Mouse (Mus musculus) frontal cortex, postnatal 14 days (tissue): ENCODE results near the gene Tbc1d4.

Source experiments
- DNase-seq, 2 experiments: peaks; one replicate each; pipeline ENCODE4 v3.0.0; 2022; ENCODE audit warnings: low spot score in 2 of 2

Gene Tbc1d4

GRCm38 (mm10) chr14:101608519-101609368, at the start of gene Tbc1d4:
Gene Tbc1d4 (minus strand): TSS chr14:101609191.
- peak; percentile 41 to 57 for DNase-seq

DNA sequence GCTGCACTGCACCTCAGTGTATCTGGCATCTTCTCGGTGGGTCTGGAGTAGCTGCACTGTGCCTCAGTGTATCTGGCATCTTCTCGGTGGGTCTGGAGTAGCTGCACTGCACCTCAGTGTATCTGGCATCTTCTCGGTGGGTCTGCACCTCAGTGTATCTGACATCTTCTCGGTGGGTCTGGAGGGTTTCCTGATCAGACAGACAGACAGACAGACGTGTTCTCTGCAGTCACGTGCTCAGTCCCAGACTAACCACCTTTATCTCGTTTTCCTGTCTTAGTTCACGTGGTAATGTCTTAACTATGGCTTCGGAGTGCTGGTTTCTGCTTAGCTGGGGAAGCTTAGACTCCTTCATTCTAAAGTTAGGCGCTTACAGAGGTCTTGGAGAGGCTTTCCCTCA, 47.3 kb upstream of the Tbc1d4 start:
- DNase-seq, result no peak

DNA sequence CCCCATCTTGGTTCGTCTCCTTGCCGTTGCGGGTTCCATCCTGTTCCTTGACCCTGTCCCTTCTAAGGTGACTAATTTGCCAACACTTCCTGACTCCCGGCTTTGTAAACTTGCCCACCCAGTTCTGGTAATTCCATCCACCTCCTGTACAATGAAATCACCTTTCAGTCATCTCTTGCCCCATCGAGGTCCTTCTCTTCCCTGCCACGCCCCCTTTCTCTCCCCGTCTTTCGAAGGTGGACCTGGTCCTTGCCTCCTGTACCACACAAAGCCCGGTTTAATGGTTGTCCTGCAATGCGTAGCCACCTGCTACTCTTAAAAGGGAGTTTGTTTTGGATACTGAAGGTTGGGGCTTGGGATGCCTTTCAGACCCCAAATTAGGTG, 45.5 kb upstream of the Tbc1d4 start:
- no peak for DNase-seq

- peak; percentile 89 to 97 for DNase-seq
Measured at GRCm38 (mm10) chr14:101653581-101654525, 44.9 kb upstream of the Tbc1d4 start, which contains the start of gene Uchl3. Gene Uchl3 (plus strand): TSS chr14:101653967.

DNA sequence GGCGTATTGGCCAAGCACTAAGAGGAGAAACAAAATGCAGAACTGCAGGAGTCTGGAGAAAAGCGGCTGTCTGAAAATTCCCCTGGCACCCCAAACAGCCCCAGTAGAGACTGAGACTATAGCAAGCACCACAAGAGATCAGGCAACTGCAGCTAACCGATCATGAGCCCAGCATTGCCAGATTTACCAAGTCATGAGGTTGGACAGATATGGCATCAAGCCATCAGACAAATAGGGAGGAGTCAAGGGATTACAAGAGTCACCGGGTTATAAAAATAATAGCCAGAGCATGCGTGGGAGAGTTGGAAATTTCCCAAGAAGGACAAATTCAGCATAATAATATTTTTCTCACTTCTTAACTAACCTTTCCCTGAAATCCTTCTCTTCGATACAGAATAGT, 43.6 kb upstream of the Tbc1d4 start:
- DNase-seq, result no peak

- no peak for DNase-seq
Measured at GRCm38 (mm10) chr14:101650551-101650950, 41.6 kb upstream of the Tbc1d4 start.

GRCm38 (mm10) chr14:101644948-101645347, 36.0 kb upstream of the Tbc1d4 start:
- DNase-seq, result no peak

- peak; percentile 81 to 86 for DNase-seq
Measured at GRCm38 (mm10) chr14:101640153-101640843, 31.3 kb upstream of the Tbc1d4 start, which contains the start of gene Commd6. Gene Commd6 (minus strand): TSS chr14:101640686.

DNA sequence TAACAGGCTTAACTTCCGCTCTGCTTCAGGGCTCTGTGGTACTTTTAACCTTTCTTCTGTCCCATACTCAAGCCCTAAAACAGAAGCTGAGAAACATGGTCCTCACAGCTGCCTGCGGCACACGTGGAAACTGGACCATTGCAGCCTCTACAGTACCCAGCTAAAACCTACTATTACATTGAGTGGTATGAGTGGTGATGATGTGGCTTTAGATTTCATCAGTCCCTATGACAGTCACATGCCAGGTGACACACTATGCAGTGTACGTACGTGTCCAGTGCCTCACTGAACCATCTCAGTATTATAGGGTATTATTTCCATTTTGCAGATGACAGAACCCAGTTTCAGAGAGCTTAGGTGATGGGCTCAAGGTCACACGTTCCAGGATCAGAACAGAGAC, 28.4 kb upstream of the Tbc1d4 start:
- DNase-seq, result no peak

DNA sequence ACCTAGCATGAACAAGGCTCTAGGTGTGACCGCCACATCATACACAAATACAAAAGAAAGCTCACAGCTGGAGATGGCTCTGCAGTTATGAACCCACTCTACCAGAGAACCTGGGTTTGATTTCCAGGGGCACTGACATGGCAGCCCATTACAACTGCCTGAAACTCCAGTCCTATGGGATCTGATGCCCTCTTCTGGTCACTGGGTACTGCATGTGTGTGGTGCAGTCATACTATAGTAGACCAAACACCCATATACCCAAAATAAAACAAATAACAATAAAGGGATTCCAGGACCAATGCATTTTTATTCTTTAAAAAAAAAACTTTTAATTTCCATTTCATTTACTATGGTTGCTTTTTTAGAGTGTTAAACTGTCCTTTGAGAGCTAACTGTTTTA, 26.8 kb upstream of the Tbc1d4 start:
- DNase-seq, result no peak

DNA sequence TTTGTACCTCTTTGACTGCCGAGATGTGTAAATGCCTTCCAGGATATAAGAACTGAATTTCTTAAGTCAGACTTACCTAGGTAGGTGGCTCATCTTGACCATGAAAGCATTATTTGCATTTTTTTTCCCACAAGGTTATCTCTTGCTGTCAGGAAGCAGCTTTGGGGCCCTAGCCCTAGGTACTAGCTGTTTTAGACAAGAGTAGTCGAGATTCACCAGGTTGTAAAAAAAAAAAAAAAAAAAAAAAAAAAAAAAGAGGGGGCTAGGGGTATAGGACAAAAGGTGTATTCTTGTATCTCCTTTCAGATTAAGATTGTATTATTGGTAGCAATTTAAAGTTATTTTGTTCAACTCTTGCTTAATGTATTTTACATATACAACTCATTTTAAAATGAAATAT, 21.6 kb upstream of the Tbc1d4 start:
- no peak for DNase-seq

DNA sequence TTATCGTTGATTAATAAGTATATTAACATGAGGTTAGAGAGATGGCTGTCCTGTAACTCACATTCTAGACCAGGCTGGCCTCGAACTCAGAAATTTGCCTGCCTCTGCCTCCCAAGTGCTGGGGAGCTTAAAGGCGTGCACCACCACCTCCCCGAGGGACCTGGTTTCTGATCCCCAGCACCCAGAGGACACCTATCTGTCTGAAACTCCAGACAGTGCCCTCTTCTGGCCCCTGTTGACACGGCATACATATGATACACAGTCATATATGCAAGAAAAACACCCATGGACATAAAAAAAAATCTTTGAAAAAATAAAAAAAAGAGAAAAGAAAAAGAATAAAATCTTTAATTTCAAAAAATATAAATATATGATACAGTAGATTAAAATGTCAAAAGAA, 8.7 kb upstream of the Tbc1d4 start:
- DNase-seq, result no peak

DNA sequence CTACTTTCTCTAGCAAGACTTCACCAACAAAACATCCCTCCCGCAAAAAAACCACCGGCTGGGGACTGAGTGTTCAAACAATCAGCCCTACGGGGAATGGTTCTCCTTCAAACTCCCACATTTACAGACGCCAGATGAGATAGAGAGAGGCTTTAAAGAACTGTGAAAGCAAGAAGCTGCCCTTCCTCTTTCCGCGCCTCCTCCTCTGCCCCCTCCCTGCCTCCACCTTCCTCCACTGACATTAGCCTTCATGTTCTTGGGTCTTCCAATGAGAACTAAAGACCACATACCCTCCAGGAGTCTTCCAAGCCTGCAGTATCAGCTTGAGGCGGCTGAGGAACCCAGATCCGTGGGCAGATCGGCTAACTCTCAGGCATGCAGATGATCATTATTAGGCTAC, 7.2 kb upstream of the Tbc1d4 start:
- DNase-seq, result no peak

DNA sequence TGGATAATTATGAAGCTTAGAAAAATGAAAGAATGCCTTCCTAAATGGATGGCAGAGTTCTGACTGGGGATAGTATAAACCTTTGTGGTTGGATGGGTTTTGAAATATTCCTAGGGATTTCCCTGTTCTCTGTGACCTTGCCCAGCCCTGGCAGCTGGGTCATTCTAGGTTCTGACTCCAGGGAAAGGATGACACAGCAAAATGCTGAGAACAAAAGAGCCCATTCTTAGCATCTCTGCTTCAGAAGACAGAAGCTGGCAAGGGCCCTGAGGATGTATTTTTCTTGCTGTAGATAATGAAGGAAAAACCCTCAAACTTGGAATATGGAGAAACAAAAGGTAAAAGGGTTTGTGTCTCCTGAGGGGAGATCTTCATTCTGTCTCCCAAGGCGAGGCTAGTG, 4.2 kb upstream of the Tbc1d4 start:
- DNase-seq, result no peak

DNA sequence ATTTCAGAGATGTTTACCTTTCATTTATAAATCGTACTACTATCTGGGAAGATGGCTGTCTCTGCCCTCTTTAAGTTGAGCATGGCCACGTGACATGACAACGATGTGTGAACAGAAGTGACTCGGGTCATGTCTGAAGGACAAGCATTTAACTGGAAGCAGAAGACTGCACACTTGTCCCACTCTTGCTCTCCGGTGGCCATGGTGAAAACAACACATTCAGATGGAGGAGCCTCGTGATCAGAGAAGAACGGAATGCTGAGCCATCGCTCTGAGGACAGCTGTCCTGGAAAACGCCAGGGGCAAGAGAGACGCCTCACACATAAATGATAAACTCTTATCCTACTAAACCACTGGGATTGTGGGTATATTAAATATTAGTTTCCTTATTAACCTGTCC, 1.7 kb upstream of the Tbc1d4 start:
- DNase-seq, result no peak

DNA sequence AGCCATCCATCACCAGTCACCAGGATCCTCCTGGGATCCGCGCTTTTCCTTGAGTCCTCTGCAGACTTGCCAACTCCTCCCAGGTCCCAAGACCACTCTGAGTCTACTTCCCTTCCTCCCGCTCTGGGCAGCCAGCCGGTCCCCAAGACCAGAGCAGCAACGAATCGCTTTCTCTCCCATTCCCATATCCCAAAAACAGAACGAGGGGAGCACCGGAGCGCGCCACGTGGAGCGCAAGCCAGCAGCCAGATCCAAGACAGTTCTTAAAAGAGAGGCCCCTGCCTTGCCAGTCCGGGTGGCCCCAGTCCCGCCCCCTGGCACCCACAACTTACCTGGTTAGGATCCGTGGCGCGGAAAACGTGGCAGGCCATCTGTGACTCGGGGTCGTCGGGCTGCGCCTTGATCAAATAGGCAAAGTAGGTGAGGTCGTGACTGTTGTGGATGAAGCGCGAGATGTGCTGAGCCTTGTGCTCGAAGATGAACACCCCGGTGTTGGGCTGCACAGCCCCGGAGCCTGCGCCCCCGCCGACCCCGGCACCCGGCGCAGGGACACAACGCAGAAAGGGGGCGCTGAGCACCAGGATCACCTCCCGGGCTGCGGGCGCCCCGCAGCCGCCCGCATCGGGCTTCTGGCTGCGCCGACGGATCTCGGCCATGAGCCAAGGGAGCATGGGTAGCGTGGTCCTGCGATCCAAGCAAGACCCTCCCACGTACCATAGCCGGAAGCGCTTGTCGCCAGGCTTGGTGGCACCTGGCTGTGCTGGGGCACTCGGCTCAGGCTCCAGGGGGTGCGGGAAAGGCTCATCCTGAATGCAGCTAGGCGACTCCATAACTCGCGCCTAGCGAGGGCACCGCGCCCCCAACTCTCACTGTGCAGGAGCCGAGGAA, 1.1 kb downstream of the Tbc1d4 start:
- DNase-seq, result peak; percentile 8 to 14

DNA sequence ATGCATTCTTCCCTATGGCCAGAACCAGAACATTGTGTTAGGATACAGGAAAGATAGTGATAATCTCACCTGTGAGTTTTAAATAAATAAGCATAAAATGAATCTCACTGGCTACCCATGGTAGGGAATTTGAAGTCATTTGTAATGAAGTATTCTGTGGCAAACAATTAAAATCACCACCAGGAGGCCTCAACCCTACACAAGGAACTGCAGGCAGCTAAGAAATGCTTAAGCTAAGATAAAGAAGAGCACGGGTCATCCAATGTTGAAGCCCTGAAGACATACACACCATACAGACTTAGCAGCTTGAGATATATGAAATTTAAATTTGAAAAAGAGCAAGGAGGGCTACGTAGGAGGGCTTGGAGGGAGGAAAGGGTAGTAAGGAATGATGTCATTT, 3.1 kb downstream of the Tbc1d4 start:
- DNase-seq, result no peak

DNA sequence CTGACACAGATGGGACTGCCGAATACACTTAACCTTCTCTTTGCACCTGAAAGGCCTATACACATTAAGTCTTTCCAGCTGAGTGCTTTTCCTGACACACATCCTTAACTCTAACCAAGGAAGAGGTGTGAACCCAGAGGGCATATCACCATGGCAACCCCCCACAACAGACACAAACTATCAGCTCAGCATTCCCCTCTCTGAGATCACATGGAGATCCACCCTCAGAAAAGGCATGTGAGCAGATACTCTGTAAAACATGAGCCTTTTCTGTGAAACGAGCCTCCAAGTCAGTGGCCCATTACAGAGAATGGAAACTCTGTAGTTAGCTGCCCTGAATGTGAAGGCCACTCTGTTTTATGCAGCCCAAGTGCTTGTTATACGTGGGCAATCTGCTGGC, 6.1 kb downstream of the Tbc1d4 start:
- no peak for DNase-seq

GRCm38 (mm10) chr14:101597096-101597715, 11.8 kb downstream of the Tbc1d4 start:
- DNase-seq, result no peak

DNA sequence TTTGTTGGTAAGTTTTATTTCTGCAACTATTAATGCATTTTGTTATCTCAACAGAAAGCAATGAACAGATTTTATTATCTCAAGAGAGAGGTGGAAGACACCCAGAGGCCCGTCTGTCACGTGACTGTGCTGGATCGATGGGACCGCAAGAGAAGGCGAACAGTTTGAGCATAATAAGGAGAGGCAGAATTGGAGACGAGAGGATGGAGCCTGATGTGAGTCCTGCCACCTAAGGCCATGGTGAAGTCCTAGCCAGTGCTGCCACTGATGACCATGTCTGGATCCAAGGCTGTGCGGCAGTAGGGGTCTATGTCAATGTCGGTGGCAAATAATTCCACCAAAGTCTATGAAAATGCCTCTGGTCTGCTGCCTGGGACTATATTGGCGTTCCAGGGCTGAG, 12.3 kb downstream of the Tbc1d4 start:
- DNase-seq, result no peak
